Mouse (Mus musculus): ENCODE measurements around the gene Ceacam15. TPM values are rescaled to one million over a fixed set of nuclear protein-coding genes. Genes with fewer than 3 reads are reported as not detected.
"Not testable (repeated sequence)": the region's sequence is repeated elsewhere in the genome, so short reads cannot be mapped to it uniquely, and the experiment has no call there.

The Ceacam15 gene
- not detected for total RNA-seq (2021)
- long read RNA-seq, experiment 1, result 0 reads
- long read RNA-seq, experiment 2, result 0 reads

- DNase-seq, result no peak
Observed at GRCm38 (mm10) chr7:16675605-16676004, at the start of gene Ceacam15. TSS of gene Ceacam15 (minus strand) at chr7:16675705.

GRCm38 (mm10) chr7:16722490-16722889 lies 47.0 kb upstream of the Ceacam15 start:
- DNase-seq, result not testable (repeated sequence)

GRCm38 (mm10) chr7:16721629-16722028 lies 46.1 kb upstream of the Ceacam15 start, which contains the start of gene Ceacam9:
TSS of gene Ceacam9 (plus strand) at chr7:16721929.
- DNase-seq, result no peak

DNA sequence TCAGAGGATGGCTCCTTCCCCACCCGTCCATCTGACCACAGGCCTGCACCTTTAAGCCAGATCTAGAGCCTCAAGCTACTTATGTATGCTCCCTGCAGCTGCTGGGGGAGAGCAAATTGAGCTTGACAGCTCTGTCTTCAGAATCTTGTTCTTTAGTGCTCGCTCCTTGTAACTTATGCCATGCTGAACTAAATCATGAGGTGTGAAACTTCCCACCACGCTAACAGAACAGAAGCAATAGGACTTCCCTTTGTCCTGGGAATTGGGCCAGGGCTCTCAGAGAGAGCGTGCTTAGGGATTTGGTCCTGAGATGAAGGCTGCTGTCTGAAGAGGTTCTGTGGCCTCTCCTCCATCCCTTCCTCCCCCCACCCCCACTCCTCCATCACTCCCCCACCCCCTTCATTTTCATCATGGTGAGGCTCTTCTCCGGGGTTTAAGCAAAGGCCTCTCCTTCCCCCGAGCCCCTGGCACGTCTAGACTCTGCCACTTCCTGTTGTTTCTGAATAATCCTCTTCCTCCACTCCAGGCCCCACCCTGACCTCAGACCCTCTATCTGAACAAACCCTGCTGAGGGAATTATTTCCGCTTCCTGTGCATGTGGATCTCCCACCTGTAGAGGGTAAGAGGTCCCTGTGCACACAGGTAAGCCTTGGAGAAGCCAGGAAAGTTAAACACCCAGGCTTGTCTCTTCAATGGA lies 41.1 kb upstream of the Ceacam15 start:
- not testable (repeated sequence) for DNase-seq

DNA sequence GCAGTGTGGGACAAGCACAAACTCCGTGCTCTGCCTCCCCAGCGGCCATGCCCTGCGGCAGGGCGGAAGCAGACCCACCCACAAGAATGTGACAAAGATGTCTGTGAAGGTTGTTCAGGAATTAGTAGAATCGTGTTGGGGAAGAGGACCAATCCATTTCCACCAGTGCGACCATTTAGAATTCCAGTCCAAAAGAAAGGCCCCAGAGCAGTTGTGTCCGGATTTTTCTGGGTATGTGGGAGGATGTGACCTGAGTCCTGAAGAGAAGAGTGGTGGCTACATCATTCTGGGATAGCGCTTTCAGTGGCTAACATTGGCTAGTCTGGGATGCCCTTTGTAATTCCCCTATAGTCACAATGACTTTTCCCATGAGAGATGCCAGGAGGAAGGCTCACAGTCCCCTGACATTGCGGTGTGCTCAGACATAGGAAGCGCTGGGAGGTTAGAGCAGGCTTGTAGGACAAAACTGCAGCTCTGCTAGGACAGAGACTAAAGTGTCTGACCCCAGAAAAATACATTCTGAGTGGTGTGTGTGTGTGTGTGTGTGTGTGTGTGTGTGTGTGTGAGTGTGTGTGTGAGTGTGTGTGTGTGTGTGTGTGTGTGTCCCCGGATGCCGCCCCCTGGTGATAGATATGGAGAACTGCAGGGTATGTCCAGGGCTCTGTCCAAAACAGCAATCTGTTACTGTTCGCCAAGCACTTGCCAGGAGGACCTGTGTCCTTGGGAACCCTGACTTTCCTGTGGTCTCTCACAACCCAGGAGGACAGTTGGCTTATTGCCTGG lies 37.3 kb upstream of the Ceacam15 start:
- no peak for DNase-seq

DNA sequence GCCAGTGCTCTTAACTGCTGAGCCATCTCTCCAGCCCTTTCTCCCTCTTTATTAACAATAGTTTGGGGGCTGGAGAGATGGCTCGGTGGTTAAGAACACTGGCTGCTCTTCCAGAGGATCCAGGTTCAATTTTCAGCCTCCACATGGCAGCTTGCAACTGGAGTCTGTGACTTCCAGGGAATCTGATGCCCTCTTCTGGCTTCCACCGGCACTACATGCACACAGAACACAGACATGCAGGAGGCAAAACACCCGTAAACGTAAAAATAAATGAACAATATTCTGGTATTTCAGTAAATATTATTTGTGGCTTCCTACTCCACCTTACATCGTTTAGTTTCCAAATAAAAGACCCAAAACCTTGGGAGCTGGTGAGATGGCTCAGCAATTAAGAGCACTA lies 35.1 kb upstream of the Ceacam15 start:
- DNase-seq, result no peak

DNA sequence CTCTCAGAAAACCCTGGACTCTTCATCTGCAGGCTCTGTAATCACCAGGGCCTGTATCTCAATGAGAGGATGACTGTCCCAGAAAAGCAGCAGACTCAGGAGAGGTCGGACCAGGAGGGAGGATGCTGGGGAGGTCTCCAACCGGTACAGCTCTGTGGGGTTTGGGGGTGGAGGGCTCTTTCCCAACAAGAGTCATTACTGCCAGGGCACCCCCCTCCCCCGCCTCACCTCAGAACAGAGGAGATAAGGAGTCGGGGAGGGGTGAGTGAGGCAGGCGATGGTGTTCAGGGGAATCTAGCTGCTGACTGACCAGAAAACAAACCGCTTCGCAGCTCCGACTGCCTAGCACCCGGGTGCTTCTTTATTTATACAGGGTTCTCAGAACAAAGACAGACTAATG lies 32.7 kb upstream of the Ceacam15 start:
- DNase-seq, result no peak

DNA sequence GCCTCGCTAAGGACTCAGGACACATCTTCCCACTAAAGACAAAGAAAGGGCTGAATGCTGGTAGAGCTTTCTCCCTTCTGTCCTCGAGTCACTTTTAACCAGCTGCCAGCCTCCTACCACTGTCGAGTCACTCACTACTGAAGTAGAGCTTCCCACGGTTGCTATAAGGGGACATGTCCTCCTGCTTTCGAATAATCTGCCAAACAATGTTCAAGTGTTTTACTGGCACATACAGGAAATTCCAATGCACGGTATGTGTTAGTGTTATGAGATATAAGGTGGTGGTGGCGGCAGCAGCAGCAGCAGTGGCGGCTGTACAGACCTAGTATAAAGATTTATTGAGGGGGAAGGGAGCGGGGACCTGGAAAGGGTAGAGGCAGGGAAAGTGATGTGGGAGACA lies 30.9 kb upstream of the Ceacam15 start:
- no peak for DNase-seq

- DNase-seq, result no peak
Observed at GRCm38 (mm10) chr7:16700583-16700982, 25.1 kb upstream of the Ceacam15 start.

GRCm38 (mm10) chr7:16699042-16699441 lies 23.5 kb upstream of the Ceacam15 start:
- DNase-seq, result peak; percentile 10

DNA sequence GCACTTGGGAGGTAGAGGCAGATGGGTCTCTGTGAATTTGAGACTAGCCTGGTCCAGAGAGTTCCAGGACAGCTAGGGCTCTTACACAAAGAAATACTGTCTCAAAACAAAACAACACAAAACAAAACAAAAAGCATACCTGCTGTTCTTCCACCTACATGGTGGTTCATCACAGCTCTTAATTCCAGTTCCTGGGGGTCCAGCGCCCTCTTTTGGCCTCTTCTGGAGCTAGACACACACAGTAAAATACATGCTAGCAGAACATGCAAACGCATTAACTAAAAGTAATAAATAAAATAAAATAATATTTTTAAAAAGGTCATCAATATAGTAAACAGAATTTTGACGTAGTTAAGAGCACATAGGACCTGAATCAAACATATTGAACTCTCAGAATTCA lies 19.5 kb upstream of the Ceacam15 start:
- DNase-seq, result peak; percentile 68

- peak; percentile 13 for DNase-seq
Observed at GRCm38 (mm10) chr7:16689196-16689595, 13.7 kb upstream of the Ceacam15 start.

DNA sequence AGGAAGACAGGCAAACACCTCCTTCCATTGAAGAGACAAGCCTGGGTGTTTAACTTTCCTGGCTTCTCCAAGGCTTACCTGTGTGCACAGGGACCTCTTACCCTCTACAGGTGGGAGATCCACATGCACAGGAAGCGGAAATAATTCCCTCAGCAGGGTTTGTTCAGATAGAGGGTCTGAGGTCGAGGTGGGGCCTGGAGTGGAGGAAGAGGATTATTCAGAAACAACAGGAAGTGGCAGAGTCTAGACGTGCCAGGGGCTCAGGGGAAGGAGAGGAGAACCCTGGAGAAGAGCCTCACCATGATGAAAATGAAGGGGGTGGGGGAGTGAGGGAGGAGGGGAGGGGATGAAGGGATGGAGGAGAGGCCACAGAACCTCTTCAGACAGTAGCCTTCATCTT lies 4.7 kb upstream of the Ceacam15 start:
- not testable (repeated sequence) for DNase-seq

- DNase-seq, result not testable (repeated sequence)
Observed at GRCm38 (mm10) chr7:16674699-16675098, 806 bp downstream of the Ceacam15 start.

DNA sequence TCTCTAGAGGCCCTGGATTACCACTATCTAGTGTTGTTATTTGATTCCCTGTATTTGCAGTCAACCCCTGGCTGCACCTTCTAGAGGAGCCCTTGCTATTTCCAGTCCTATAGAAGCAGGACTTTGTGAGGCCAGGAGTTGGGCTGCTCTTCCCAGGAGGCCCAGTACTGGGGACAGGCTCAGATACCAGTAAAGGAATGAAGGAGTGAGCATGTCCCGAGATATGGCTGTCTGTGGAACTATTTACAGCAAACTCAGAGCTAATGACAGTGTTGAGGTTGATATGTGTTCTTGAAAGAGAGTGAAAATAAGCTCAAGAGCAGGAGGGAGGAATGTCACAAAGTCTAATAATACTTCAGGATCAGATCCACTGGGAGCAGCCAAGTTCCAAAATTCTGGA lies 1.7 kb downstream of the Ceacam15 start:
- no peak for DNase-seq

DNA sequence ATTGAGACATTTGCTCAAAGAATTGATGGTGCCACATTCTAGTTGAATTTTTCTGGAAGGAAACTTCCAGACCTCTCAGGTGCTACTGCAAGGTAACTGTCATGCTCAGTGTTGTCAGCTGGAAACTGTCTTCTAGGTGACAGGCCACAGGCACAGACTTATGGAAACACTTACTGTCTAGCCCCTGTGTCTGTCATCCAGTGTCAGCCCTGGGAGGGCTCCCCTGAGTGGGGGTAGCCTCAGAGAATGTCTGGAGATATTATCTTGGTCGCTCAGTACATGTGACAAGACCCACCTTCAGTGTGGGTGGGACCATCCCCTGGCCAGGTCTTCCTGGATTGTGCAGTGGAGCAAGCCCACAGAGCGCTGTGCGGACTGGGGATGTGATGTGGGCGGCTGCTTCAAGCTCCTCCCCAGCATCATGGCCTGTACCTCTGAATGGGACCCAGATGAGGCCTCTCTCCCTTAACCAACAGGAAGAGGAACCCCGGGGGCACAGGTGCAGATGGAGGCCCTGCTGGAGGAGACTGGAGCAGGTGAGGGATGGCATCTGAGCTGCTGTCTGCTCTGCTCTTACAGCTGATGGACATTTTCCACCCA lies 7.1 kb downstream of the Ceacam15 start:
- not testable (repeated sequence) for DNase-seq

DNA sequence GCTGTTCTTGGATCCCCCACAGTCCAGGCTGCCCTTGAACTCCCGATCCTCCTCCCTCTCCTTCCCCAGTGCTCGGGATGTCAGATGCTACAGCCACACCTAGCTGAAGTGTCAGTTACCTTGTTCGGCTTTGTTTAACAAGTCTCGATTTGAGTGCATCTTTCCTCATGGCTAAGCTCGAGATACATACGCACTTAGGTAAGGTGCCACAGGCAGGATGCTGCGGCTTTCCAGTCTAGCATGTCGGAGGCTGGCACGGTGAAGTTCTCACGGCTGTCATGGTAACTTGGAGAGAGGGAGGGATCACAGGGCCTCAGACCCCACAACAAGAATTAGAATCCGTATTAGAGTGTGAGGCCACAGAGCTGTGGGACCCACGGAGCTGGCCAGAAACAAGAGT lies 31.2 kb downstream of the Ceacam15 start:
- no peak for DNase-seq

- DNase-seq, result not testable (repeated sequence)
Observed at GRCm38 (mm10) chr7:16643106-16643505, 32.4 kb downstream of the Ceacam15 start.

- peak; percentile 88 for DNase-seq
Observed at GRCm38 (mm10) chr7:16639028-16639427, 36.5 kb downstream of the Ceacam15 start.

DNA sequence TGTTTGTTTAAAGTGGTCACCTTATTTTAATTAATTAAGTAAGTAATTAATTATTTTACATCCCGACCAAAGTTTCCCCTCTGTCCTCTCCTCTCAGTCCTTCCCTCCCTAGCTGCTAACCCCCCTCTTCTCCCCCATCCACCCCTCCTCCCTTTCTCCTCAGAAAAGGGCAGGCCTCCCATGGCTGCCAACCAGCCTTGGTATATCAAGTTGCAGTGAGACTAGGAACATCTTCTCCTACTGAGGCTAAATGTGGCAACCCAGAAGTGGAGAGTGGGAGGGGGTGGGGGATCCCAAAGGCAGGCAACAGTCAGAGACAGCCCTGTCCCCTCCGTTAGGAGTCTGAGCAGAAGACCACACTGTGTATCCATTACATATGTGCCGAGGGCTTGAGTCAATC lies 40.4 kb downstream of the Ceacam15 start:
- DNase-seq, result no peak

GRCm38 (mm10) chr7:16633913-16634312 lies 41.6 kb downstream of the Ceacam15 start:
- DNase-seq, result not testable (repeated sequence)

DNA sequence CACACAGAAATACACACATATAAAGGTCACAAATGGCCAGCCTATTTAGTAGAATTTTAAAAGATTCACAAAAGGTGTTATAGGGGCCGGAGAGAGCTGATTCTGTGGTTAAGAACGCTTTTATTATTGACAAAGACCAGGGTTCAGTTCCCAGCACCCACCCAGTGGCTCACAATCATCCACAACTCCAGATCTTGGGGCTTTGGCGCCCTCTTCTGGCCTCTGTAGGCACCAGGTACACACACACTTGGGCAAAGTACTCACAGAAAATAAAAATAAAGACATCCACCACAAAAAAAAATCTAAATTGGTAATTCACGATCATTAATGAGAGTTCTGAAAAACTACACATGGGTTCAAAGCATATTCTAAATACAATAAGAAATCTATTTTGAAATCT lies 43.6 kb downstream of the Ceacam15 start:
- DNase-seq, result no peak

DNA sequence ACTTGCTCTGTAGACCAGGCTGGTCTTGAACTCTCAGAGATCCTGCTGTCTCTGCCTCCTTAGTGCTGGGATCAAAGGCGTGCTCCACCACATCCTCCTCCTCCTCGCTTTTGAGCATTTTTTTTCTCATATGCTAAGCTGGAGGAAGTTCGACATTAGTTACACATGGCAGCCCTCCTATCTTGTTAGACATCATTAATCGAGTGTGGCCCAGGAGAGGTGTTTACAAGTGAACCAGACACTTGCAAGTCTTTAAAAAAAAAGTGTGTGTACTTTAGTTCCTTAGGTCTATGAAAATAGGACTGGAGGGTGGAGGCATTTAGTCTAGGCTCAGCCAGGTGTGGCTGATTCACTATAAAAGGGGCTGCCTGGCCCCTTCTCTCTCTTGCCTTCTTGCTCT lies 44.5 kb downstream of the Ceacam15 start:
- DNase-seq, result no peak
